Mouse (Mus musculus) megakaryocyte, embryonic 14.5 days (primary cell): ENCODE measurements at regions not wholly inside any gene's neighbourhood (a gene's known extent, or its start where the extent isn't known, plus 50 kb on each side); places are given as distances from the start of the nearest gene placed in this dataset.

Source experiments
- H3K27me3 ChIP-seq: replicated peaks from 2 replicates; pipeline ENCODE3; 2012; ENCODE audit warnings: inconsistent platforms
- H3K36me3 ChIP-seq: replicated peaks from 2 replicates; pipeline ENCODE3; 2012; ENCODE audit warnings: low read length, inconsistent platforms, mixed read lengths
- H3K4me1 ChIP-seq: 2 replicates; pipeline ENCODE4 v1.6.1; 2012; ENCODE audit warnings: inconsistent platforms
- H3K4me3 ChIP-seq: replicated peaks from 2 replicates; pipeline ENCODE3; 2012; ENCODE audit warnings: moderate library complexity, mild to moderate bottlenecking, inconsistent platforms
- H3K9me3 ChIP-seq: 2 replicates; pipeline ENCODE4 v1.6.1; 2012; ENCODE audit warnings: inconsistent platforms
- FLI1 ChIP-seq: IDR thresholded peaks from 2 replicates; pipeline ENCODE4 v1.6.1; 2012; ENCODE audit warnings: low read length, inconsistent platforms, mixed read lengths
- GATA1 ChIP-seq: IDR thresholded peaks from 3 replicates; pipeline ENCODE4 v1.6.1; 2012; ENCODE audit warnings: mixed read lengths, low read length, inconsistent platforms, borderline replicate concordance

DNA sequence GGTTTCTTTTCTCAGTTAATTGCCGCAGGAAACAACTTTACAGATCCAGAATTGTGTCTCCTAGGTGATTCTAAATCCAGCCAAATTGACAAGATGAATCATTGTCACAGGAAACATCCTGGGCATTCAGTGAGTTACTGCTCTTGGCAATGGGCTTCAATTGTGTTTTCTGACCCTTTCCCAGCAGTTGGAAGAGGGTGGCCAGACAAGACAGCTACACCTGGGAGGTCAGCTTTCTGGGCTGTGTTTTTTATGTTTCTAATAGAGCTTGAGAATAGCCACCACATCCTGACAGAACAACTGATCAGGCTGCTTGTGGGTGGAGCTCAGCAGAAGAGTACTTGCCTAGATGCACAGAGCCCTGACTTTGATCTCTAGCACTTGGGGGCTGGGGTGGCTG, 87.0 kb upstream of the Foxa2 start:
- no peaks in the 10 kb centered on the region for H3K36me3 ChIP-seq
- H3K4me3 ChIP-seq: no peak overlapping the region

GRCm38 (mm10) chr2:148141936-148142335, 95.2 kb upstream of the Foxa2 start:
- H3K9me3 ChIP-seq: no peaks in the 10 kb centered on the region
- no peak overlapping the region for H3K4me3 ChIP-seq
- H3K4me1 ChIP-seq: no peaks in the 10 kb centered on the region
- H3K36me3 ChIP-seq: no peaks in the 10 kb centered on the region
- TF ChIP-seq FLI1 (no peak), GATA1 (no peak)
- no peaks in the 10 kb centered on the region for H3K27me3 ChIP-seq

More for the DNA sequence above, 87.0 kb upstream of the Foxa2 start:
- Histone ChIP-seq H3K27me3 (no peaks in the 10 kb centered on the region), H3K9me3 (peaks cover 5% of the 10 kb centered on the region; the same call in 1 of the 2 replicates), H3K4me1 (no peaks in the 10 kb centered on the region)
- TF ChIP-seq GATA1 (no peak), FLI1 (no peak)

DNA sequence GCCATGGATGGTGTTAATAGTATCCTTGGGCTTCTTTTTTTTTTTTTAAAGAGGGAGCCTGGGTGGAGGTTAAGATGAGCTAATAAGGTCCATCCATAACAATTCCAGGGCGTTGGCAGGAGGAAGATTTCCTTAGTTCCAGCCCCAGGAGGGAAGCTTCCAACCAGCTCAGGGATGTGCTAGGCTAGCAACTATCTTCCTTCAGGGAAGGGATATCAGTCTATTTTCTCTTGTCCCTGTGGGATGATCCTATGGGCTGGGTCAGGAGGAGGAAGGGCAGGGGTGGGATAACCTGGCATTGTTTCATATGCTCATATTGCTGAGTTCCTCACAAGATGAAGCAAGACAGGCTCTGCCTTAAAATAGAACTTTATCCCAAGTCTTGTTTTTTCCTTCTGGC, 98.0 kb upstream of the Foxa2 start:
- no peak for TF ChIP-seq GATA1
- no peak for TF ChIP-seq FLI1
- Histone ChIP-seq H3K4me3 (no peak overlapping the region), H3K36me3 (no peaks in the 10 kb centered on the region), H3K27me3 (no peaks in the 10 kb centered on the region), H3K9me3 (no peaks in the 10 kb centered on the region), H3K4me1 (no peaks in the 10 kb centered on the region)

DNA sequence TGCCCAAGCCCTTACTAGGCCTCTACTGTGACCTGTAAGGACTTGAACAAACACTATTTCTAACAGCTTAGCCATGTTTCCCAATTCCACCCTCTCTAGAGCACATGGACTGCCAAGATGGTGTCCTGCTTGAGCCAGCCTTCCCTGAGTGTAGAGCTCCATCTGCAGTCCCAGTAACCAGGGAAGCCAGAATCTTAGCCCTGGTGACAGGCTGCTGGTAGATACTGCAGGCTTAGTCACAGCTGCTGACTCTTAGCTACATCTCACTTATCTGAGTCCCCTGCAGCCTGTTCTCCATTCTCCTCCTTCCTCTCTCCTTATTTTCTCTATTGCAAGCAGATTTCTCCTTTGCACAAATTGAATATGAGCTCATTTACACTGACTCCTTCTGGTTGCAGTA, 101.5 kb upstream of the Foxa2 start:
- Histone ChIP-seq H3K36me3 (no peaks in the 10 kb centered on the region), H3K9me3 (no peaks in the 10 kb centered on the region), H3K27me3 (no peaks in the 10 kb centered on the region), H3K4me1 (no peaks in the 10 kb centered on the region), H3K4me3 (no peak overlapping the region)
- TF ChIP-seq FLI1 (no peak), GATA1 (no peak)

- TF ChIP-seq GATA1 (no peak), FLI1 (no peak)
- Histone ChIP-seq H3K36me3 (no peaks in the 10 kb centered on the region), H3K4me3 (no peak overlapping the region), H3K9me3 (no peaks in the 10 kb centered on the region), H3K4me1 (no peaks in the 10 kb centered on the region), H3K27me3 (no peaks in the 10 kb centered on the region)
Observed at GRCm38 (mm10) chr2:148149426-148149825, 102.7 kb upstream of the Foxa2 start.

- H3K27me3 ChIP-seq: no peaks in the 10 kb centered on the region
- TF ChIP-seq FLI1 (no peak), GATA1 (no peak)
- H3K4me1 ChIP-seq: no peaks in the 10 kb centered on the region
- H3K9me3 ChIP-seq: no peaks in the 10 kb centered on the region
- no peaks in the 10 kb centered on the region for H3K36me3 ChIP-seq
- no peak overlapping the region for H3K4me3 ChIP-seq
Observed at GRCm38 (mm10) chr2:148153513-148154271, 106.9 kb upstream of the Foxa2 start.

GRCm38 (mm10) chr2:148156122-148156521, 109.4 kb upstream of the Foxa2 start:
- H3K27me3 ChIP-seq: no peaks in the 10 kb centered on the region
- no peak for TF ChIP-seq FLI1
- no peak for TF ChIP-seq GATA1
- H3K4me1 ChIP-seq: no peaks in the 10 kb centered on the region
- H3K36me3 ChIP-seq: no peaks in the 10 kb centered on the region
- H3K9me3 ChIP-seq: no peaks in the 10 kb centered on the region
- H3K4me3 ChIP-seq: no peak overlapping the region

- H3K27me3 ChIP-seq: no peaks in the 10 kb centered on the region
- H3K36me3 ChIP-seq: no peaks in the 10 kb centered on the region
- TF ChIP-seq FLI1: no peak
- TF ChIP-seq GATA1: no peak
Observed at GRCm38 (mm10) chr2:148159028-148159600, 112.3 kb upstream of the Foxa2 start.

DNA sequence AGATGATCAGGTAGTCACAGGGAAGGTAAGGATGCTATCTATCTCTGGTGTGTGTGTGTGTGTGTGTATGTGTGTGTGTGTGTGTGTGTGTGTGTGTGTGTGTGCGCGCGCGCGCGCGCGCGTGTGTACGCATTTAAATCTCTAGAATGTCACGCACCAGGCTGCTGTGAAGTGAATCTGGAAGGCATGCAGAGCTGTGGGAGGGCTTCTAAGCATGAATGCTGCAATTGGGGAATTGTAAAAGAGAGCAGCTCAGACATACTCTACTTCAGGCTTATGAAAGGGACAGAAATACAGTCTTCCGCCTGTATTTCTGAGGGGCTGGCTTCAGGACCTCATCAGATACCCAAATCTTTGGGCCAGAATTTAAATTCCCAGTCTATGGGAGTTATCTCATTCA, 114.2 kb upstream of the Foxa2 start:
- Histone ChIP-seq H3K36me3 (no peaks in the 10 kb centered on the region), H3K4me3 (no peak overlapping the region), H3K9me3 (peaks cover 4% of the 10 kb centered on the region; the same call in 1 of the 2 replicates), H3K27me3 (no peaks in the 10 kb centered on the region), H3K4me1 (no peaks in the 10 kb centered on the region)
- TF ChIP-seq GATA1: no peak
- no peak for TF ChIP-seq FLI1

More at GRCm38 (mm10) chr2:148159028-148159600, 112.3 kb upstream of the Foxa2 start:
- Histone ChIP-seq H3K4me3 (no peak overlapping the region), H3K4me1 (no peaks in the 10 kb centered on the region), H3K9me3 (peaks cover 4% of the 10 kb centered on the region; the same call in 1 of the 2 replicates)

DNA sequence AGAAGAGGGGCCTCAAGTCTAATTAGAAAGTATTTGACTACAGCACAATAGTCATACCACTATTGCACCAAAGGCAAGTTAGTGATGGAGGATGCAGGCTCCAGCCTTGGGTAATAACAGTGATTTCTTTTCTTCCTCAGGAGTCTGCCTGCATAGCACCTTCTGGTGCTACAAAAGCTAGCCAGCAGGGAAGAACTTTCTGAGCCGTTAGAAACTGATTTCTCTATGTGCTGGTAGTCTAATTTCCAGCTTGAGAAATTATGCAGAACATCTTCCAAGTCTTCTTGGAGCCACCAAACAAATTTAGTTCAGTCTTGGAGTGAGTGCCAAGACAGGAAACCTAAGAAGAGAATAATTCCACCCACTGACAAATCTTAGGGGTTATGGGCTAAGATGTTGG, 115.2 kb upstream of the Foxa2 start:
- no peaks in the 10 kb centered on the region for H3K4me1 ChIP-seq
- peaks cover 4% of the 10 kb centered on the region; the same call in 1 of the 2 replicates for H3K9me3 ChIP-seq
- no peak overlapping the region for H3K4me3 ChIP-seq
- H3K36me3 ChIP-seq: no peaks in the 10 kb centered on the region
- TF ChIP-seq FLI1 (no peak), GATA1 (no peak)
- H3K27me3 ChIP-seq: no peaks in the 10 kb centered on the region
